Mouse (Mus musculus): Measurements from ENCODE around the gene Hps4. TPM values are rescaled to one million over a fixed set of nuclear protein-coding genes. Genes with fewer than 3 reads are reported as not detected.

Gene Hps4
- polyA plus RNA-seq, 1 experiment from 2014 or later, result 28.9 TPM

GRCm38 (mm10) chr5:112320379-112320778 lies 22.5 kb upstream of the Hps4 start:
- H3K4me1 ChIP-seq (replicated peaks; ENCODE audit: control insufficient read depth, insufficient read depth, low read length), result peaks cover 6% of the 10 kb centered on the region; the same call in 1 of the 2 replicates
- H3K9me3 ChIP-seq (ENCODE audit: control insufficient read depth, low read length), result no peaks in the 10 kb centered on the region
- no peak overlapping the region for H3K9ac ChIP-seq (ENCODE audit: low read length)
- no peaks in the 10 kb centered on the region for H3K27me3 ChIP-seq (ENCODE audit: control insufficient read depth, insufficient read depth, low read depth, low read length)
- ATAC-seq (ENCODE audit: low read depth), result no peak
- WGBS, result 66% methylated on average over 5 of the region's 5 CpGs
- H3K27ac ChIP-seq (ENCODE audit: low read length), result no peak overlapping the region
- H3K4me2 ChIP-seq (ENCODE audit: low read depth, low read length), result no peak overlapping the region
- H3K36me3 ChIP-seq (ENCODE audit: control insufficient read depth, insufficient read depth, low read length), result no peaks in the 10 kb centered on the region
- H3K4me3 ChIP-seq (ENCODE audit: low read length), result no peak overlapping the region

DNA sequence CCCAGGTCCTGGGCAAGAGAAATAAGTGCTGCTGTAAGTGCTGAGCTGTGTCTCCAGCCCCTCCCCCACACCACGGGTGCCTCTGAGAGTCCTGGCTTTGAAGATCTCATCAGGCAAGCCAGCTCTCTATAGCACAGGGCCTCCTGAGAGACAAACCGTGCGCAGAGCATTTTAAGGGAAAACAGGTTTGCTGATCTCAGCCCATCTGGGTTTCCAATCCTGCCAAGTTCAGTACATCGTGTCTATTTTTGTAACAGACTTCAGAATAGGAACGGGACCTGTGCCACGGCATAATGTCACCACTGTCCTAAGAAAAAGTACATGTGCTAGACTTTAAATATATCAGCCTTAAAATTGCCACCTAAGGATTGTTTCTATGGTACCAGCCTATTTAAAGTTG lies 21.9 kb upstream of the Hps4 start:
- H3K36me3 ChIP-seq (ENCODE audit: control insufficient read depth, insufficient read depth, low read length), result no peaks in the 10 kb centered on the region
- H3K4me3 ChIP-seq (ENCODE audit: low read length), result no peak overlapping the region
- H3K9me3 ChIP-seq (ENCODE audit: control insufficient read depth, low read length), result no peaks in the 10 kb centered on the region
- no peak overlapping the region for H3K27ac ChIP-seq (ENCODE audit: low read length)
- ATAC-seq (ENCODE audit: low read depth), result no peak
- no peak overlapping the region for H3K9ac ChIP-seq (ENCODE audit: low read length)
- no peaks in the 10 kb centered on the region for H3K27me3 ChIP-seq (ENCODE audit: control insufficient read depth, insufficient read depth, low read depth, low read length)
- WGBS, result 70% methylated on average over 6 of the region's 6 CpGs
- peaks cover 8% of the 10 kb centered on the region; the same call in 1 of the 2 replicates for H3K4me1 ChIP-seq (replicated peaks; ENCODE audit: control insufficient read depth, insufficient read depth, low read length)
- no peak overlapping the region for H3K4me2 ChIP-seq (ENCODE audit: low read depth, low read length)

DNA sequence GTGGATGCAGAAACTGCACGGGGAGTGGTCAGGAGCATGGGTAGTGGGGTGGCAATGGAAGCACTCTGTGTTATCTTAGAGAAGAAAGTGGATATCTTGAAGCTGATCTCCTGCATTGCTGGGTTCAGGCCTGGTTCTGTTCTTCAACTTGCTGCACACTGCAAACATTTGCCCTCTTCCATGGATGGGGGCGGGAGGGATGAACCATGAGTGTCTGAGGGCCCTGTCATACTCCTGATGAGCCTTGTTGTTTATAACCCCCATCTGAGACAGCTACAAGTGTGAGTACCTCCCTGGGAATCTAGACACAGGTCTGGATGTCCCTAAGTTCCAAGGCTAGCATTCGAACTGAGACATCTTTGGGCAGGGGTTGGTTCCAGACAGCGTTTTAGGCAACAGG lies 21.5 kb upstream of the Hps4 start:
- Histone ChIP-seq H3K4me1 (replicated peaks; ENCODE audit: control insufficient read depth, insufficient read depth, low read length) (peaks cover 8% of the 10 kb centered on the region; the same call in 1 of the 2 replicates), H3K27ac (ENCODE audit: low read length) (no peak overlapping the region), H3K9ac (ENCODE audit: low read length) (no peak overlapping the region), H3K9me3 (ENCODE audit: control insufficient read depth, low read length) (no peaks in the 10 kb centered on the region), H3K36me3 (ENCODE audit: control insufficient read depth, insufficient read depth, low read length) (no peaks in the 10 kb centered on the region), H3K4me2 (ENCODE audit: low read depth, low read length) (no peak overlapping the region), H3K27me3 (ENCODE audit: control insufficient read depth, insufficient read depth, low read depth, low read length) (no peaks in the 10 kb centered on the region), H3K4me3 (ENCODE audit: low read length) (no peak overlapping the region)
- no peak for ATAC-seq (ENCODE audit: low read depth)
- 70% methylated on average over 4 of the region's 4 CpGs for WGBS

DNA sequence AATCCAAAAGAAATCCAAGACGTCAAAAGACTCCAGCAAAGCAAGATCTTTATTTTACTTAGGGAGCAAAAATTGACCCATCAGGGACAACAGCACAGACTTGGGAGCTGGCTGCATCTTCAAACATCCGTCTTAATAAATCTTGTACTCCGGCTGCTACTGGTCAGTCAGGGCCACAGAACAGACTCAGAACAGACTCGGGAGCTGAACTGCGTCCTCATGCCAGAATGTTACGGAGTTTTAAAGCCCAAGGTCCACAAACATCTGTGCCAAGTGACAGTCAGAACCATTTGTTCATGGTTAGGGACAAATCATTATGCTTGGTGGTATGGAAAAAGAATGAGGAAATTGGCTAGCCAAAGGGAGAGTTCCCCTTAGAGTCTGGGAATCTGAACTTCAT lies 19.6 kb upstream of the Hps4 start:
- H3K9ac ChIP-seq (ENCODE audit: low read length), result no peak overlapping the region
- no peaks in the 10 kb centered on the region for H3K36me3 ChIP-seq (ENCODE audit: control insufficient read depth, insufficient read depth, low read length)
- H3K9me3 ChIP-seq (ENCODE audit: control insufficient read depth, low read length), result no peaks in the 10 kb centered on the region
- no peak overlapping the region for H3K27ac ChIP-seq (ENCODE audit: low read length)
- H3K27me3 ChIP-seq (ENCODE audit: control insufficient read depth, insufficient read depth, low read depth, low read length), result no peaks in the 10 kb centered on the region
- ATAC-seq (ENCODE audit: low read depth), result no peak
- 82% methylated on average over 6 of the region's 6 CpGs for WGBS
- H3K4me3 ChIP-seq (ENCODE audit: low read length), result no peak overlapping the region
- H3K4me1 ChIP-seq (replicated peaks; ENCODE audit: control insufficient read depth, insufficient read depth, low read length), result peaks cover 16% of the 10 kb centered on the region
- no peak overlapping the region for H3K4me2 ChIP-seq (ENCODE audit: low read depth, low read length)

GRCm38 (mm10) chr5:112324637-112325545 lies 18.0 kb upstream of the Hps4 start:
- Histone ChIP-seq H3K4me3 (ENCODE audit: low read length) (peak overlapping the region; percentile 89), H3K27ac (ENCODE audit: low read length) (peak overlapping the region; percentile 55), H3K27me3 (ENCODE audit: control insufficient read depth, insufficient read depth, low read depth, low read length) (no peaks in the 10 kb centered on the region), H3K36me3 (ENCODE audit: control insufficient read depth, insufficient read depth, low read length) (peaks cover 2% of the 10 kb centered on the region; the same call in 1 of the 2 replicates), H3K9me3 (ENCODE audit: control insufficient read depth, low read length) (no peaks in the 10 kb centered on the region), H3K9ac (ENCODE audit: low read length) (peak overlapping the region; percentile 12; the same call in 1 of the 2 replicates), H3K4me1 (replicated peaks; ENCODE audit: control insufficient read depth, insufficient read depth, low read length) (peaks cover 16% of the 10 kb centered on the region), H3K4me2 (ENCODE audit: low read depth, low read length) (peak overlapping the region; percentile 59)
- 19% methylated on average over 24 of the region's 24 CpGs for whole genome bisulfite sequencing
- peak; percentile 82 for ATAC-seq (ENCODE audit: low read depth)

- H3K9me3 ChIP-seq (ENCODE audit: control insufficient read depth, low read length), result no peaks in the 10 kb centered on the region
- peaks cover 8% of the 10 kb centered on the region; the same call in 1 of the 2 replicates for H3K36me3 ChIP-seq (ENCODE audit: control insufficient read depth, insufficient read depth, low read length)
- peak within 1 kb of the TSS; percentile 73 for H3K27ac ChIP-seq (ENCODE audit: low read length)
- H3K4me3 ChIP-seq (ENCODE audit: low read length), result peak within 1 kb of the TSS; percentile 89
- H3K4me2 ChIP-seq (ENCODE audit: low read depth, low read length), result peak within 1 kb of the TSS; percentile 65
- ATAC-seq (ENCODE audit: low read depth), result peak; percentile 92
- 7% methylated on average over 48 of the region's 48 CpGs for WGBS
- peak within 1 kb of the TSS; percentile 86 for H3K9ac ChIP-seq (ENCODE audit: low read length)
- no peaks in the 10 kb centered on the region for H3K27me3 ChIP-seq (ENCODE audit: control insufficient read depth, insufficient read depth, low read depth, low read length)
- H3K4me1 ChIP-seq (replicated peaks; ENCODE audit: control insufficient read depth, insufficient read depth, low read length), result peaks cover 16% of the 10 kb centered on the region
Measured at GRCm38 (mm10) chr5:112325546-112326445, 17.1 kb upstream of the Hps4 start, which contains the start of gene Tfip11. Tfip11 (plus strand) TSS chr5:112326358.

GRCm38 (mm10) chr5:112326446-112327009 lies 16.4 kb upstream of the Hps4 start:
- under 1% methylated on average over 27 of the region's 33 CpGs for WGBS
- ATAC-seq (ENCODE audit: low read depth), result peak; percentile 40

GRCm38 (mm10) chr5:112327854-112328253 lies 15.0 kb upstream of the Hps4 start:
- Histone ChIP-seq H3K9ac (ENCODE audit: low read length) (no peak overlapping the region), H3K27ac (ENCODE audit: low read length) (no peak overlapping the region), H3K27me3 (ENCODE audit: control insufficient read depth, insufficient read depth, low read depth, low read length) (no peaks in the 10 kb centered on the region), H3K36me3 (ENCODE audit: control insufficient read depth, insufficient read depth, low read length) (peaks cover 21% of the 10 kb centered on the region), H3K4me1 (replicated peaks; ENCODE audit: control insufficient read depth, insufficient read depth, low read length) (peaks cover 16% of the 10 kb centered on the region), H3K4me2 (ENCODE audit: low read depth, low read length) (no peak overlapping the region), H3K4me3 (ENCODE audit: low read length) (no peak overlapping the region), H3K9me3 (ENCODE audit: control insufficient read depth, low read length) (no peaks in the 10 kb centered on the region)
- WGBS, result 88% methylated on average over 15 of the region's 15 CpGs
- no peak for ATAC-seq (ENCODE audit: low read depth)

More at GRCm38 (mm10) chr5:112326446-112327009, 16.4 kb upstream of the Hps4 start:
- Histone ChIP-seq H3K27me3 (ENCODE audit: control insufficient read depth, insufficient read depth, low read depth, low read length) (no peaks in the 10 kb centered on the region), H3K27ac (ENCODE audit: low read length) (0 out of 2 replicates have a peak overlapping the region, but pooled peaks have one; percentile 15), H3K4me3 (ENCODE audit: low read length) (peak overlapping the region; percentile 89), H3K9me3 (ENCODE audit: control insufficient read depth, low read length) (no peaks in the 10 kb centered on the region), H3K4me1 (replicated peaks; ENCODE audit: control insufficient read depth, insufficient read depth, low read length) (peaks cover 16% of the 10 kb centered on the region), H3K9ac (ENCODE audit: low read length) (peak overlapping the region; percentile 86), H3K36me3 (ENCODE audit: control insufficient read depth, insufficient read depth, low read length) (peaks cover 14% of the 10 kb centered on the region), H3K4me2 (ENCODE audit: low read depth, low read length) (peak overlapping the region; percentile 65)

Data from lung, embryonic 16.5 days (tissue).